Mouse (Mus musculus): ENCODE measurements around the gene Pnldc1.
"Not testable (repeated sequence)": the region's sequence is repeated elsewhere in the genome, so short reads cannot be mapped to it uniquely, and the experiment has no call there.

Gene Pnldc1

GRCm38 (mm10) chr17:12909361-12910280, at the start of gene Pnldc1:
Pnldc1 (minus strand) TSS chr17:12910230.
- DNase-seq (ENCODE audit: low read depth, low spot score), result peak; percentile 80

DNA sequence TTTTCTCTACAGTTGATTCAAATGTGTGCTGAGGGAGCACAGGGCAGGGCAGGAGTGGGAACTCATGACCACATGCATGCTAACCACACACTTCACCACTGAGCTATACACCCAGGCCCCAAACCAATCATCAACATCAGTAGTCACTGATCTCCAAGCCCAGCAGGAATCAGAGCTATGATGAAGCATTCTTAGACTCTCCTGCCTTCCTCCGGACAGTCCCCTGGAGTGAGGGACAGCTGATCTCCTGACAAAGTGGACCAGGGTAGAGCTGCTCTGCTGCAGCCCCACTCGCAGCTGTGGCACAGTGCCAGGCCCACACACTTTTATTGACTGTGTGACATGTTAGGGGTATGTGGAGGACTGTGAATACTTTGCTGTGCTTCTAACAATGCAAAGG, 49.3 kb upstream of the Pnldc1 start:
- DNase-seq (ENCODE audit: low read depth, low spot score), result not testable (repeated sequence)

GRCm38 (mm10) chr17:12956664-12957063, 46.6 kb upstream of the Pnldc1 start:
- DNase-seq (ENCODE audit: low read depth, low spot score), result no peak

DNA sequence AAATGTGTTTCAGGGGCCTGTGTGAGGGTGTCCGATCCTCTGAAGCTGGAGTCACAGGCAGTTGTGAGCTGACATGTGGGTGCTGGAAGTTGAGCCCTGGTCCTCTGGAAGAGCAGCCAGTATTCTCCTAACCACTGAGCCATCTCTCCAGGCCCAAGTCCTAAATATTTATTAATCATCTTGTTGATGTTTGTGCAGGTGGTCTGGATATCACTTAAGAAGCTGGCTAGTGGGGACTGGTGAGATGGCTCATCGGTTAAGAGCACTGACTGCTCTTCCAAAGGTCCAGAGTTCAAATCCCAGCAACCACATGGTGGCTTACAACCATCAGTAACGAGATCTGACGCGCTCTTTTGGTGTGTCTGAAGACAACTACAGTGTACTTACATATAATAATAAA, 39.6 kb upstream of the Pnldc1 start:
- no peak for DNase-seq (ENCODE audit: low read depth, low spot score)

GRCm38 (mm10) chr17:12942459-12943162, 32.6 kb upstream of the Pnldc1 start:
- no peak for DNase-seq (ENCODE audit: low read depth, low spot score)

- no peak for DNase-seq (ENCODE audit: low read depth, low spot score)
Measured at GRCm38 (mm10) chr17:12941543-12942260, 31.7 kb upstream of the Pnldc1 start.

- no peak for DNase-seq (ENCODE audit: low read depth, low spot score)
Measured at GRCm38 (mm10) chr17:12940151-12940805, 30.2 kb upstream of the Pnldc1 start, which contains the start of gene Acat3. Acat3 (minus strand) TSS chr17:12940600.

- not testable (repeated sequence) for DNase-seq (ENCODE audit: low read depth, low spot score)
Measured at GRCm38 (mm10) chr17:12939377-12940148, 29.5 kb upstream of the Pnldc1 start.

DNA sequence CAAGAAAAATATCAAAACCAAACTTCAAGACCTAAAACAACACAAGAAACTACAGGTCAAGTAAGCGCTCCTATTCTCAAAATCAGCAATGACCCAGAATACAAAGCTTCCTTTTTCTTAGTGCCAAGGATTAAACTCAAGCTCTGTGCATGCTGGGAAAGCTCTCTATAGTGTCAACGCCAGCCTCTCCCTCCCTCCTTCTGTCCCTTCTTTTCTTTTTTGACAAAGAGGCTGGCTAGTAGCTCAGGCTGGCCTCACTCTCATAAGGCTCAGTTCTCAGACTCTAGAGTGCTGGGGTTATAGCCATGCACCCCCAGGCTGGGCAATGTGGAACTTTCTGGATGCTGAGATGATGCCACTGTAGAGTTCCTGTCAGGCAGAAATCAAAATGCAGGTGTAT, 28.0 kb upstream of the Pnldc1 start:
- DNase-seq (ENCODE audit: low read depth, low spot score), result no peak

DNA sequence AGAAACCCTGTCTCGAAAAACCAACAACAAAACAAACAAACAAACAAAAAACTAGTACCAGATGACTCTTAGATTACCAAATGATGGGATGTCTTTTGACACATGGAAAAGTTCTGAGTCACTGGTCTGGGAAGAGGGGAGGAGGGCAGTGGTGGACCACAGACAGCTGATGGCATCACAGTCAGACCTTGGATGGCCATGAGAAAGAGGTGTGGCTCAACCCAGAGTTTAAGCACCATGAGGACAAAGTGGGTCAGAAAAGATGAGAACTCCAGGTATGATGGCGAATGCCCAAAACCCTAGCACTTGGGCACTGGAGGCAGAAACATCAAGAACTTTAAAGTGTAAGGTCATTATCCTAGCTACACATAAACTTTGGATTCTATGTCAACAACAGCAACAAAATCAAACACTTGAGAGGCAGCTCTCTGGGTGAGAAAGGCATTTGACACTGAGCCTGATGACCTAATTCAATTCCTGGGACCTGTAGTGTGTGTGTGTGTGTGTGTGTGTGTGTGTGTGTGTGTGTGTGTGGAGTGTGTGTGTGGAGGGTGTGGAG, 27.5 kb upstream of the Pnldc1 start:
- DNase-seq (ENCODE audit: low read depth, low spot score), result no peak

DNA sequence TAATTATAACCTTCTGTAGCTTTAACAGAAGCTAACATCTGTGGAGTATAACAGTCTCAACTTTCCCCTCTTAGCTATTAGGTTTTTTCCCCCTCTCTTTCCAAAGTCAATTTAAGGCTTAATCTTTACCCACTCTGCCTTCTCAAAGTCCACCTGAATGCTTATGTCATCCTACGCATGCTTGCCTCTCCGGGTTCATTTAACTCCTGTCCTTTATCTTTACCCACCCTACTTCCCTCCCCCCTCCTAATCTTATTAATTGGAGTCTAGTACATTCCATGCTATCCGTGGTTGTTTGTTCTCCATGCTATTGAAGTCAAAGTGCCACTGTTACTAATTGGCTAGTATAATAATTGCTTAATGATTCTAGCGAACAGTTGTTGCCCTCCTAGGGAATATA, 25.7 kb upstream of the Pnldc1 start:
- DNase-seq (ENCODE audit: low read depth, low spot score), result no peak

GRCm38 (mm10) chr17:12931576-12931975, 21.5 kb upstream of the Pnldc1 start:
- not testable (repeated sequence) for DNase-seq (ENCODE audit: low read depth, low spot score)

GRCm38 (mm10) chr17:12925703-12926180, 15.7 kb upstream of the Pnldc1 start:
- DNase-seq (ENCODE audit: low read depth, low spot score), result no peak

DNA sequence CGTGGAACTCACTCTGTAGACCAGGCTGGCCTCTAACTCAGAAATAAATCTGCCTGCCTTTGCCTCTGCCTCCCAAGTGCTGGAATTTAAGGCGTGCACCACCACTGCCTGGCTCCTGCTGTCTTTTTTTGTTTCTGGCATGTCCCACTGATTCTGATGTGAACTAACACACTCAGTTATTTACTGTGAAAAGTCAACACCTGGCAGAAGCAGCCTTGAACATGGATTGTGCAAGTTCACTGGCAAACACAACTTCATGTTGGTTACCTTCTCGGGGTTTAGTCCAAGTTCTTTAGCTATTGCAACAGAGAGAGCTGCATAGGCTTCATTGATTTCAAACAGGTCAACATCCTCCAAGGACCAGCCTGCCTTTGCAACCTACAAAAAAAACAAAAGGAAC, 15.0 kb upstream of the Pnldc1 start:
- no peak for DNase-seq (ENCODE audit: low read depth, low spot score)

DNA sequence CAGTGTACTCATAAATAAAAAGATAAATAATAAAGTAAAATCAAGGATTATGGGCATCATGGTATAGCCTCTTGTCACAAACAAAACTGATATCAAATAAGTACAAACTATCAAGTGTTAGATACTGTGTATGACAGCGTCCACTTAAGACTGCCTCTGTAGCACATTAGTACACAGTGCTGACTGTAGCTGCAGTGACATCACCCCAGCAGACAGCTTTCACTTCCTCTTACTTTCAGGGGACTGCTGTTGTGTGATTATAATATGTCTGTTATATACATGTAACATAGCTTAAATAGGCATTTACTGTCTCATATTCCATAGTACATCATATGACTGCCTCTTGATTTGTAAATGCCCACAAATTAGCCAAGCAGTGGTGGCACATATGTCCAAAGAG, 11.0 kb upstream of the Pnldc1 start:
- no peak for DNase-seq (ENCODE audit: low read depth, low spot score)

- peak; percentile 72 for DNase-seq (ENCODE audit: low read depth, low spot score)
Measured at GRCm38 (mm10) chr17:12916588-12917380, 6.8 kb upstream of the Pnldc1 start.

DNA sequence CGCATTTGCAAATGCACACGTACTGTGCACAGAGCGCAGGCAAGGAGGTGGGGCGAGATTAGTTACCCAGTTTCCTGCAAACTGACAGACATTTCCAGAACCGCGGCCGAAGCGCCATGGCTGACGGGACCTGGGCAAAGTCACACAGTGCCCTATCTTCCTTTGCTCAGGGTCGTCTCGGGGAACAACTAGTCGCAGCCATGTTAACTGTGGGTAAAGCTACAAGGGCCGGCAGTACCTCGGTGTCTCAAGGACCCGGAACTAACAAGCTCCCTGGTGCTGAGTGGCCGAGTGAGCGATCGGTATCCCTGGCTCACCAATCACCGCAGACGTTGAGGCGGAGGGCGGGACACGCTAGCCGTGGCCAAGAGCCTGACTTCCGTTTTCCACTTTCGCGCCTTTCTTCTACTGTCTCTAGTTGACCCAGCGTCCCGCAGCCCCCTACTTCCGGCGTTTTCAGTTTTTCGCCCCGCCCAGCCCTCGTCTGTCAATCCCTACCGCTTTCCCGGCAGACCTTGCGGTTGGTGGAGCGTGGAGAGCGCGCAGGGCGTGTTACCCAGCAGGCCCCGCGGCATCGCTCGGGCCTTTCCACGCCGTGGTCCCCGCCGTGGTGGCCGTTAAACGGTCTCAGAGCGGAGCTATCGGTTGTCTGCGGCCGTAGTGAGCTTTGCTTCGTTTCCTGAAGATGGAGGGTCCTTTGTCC, 6.0 kb upstream of the Pnldc1 start, which contains the start of gene Mrpl18:
Mrpl18 (minus strand) TSS at position 465 of the 703 bp plus-strand sequence.
- DNase-seq (ENCODE audit: low read depth, low spot score), result peak; percentile 99

DNA sequence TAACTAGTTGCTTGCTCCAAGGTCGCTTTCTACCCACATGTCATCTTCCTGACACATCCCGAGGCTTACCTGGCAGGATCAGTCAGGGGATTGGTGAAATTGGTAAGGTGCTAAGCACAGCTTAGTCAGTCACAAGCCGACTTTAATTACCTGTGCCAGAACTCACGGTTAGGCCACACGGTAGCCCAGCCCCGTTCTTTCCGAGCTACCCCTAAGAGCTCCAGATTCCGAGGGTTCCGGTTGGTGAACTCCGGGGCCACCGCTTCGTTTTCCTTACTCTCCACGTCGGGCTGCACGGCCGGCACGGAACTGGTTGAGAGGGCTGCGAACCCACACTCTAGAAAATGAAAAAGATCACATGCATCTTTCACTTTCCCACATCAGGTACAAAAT, 5.5 kb upstream of the Pnldc1 start, which contains the start of gene Tcp1:
Tcp1 (plus strand) TSS at position 214 of the 393 bp plus-strand sequence.
- DNase-seq (ENCODE audit: low read depth, low spot score), result peak; percentile 24

DNA sequence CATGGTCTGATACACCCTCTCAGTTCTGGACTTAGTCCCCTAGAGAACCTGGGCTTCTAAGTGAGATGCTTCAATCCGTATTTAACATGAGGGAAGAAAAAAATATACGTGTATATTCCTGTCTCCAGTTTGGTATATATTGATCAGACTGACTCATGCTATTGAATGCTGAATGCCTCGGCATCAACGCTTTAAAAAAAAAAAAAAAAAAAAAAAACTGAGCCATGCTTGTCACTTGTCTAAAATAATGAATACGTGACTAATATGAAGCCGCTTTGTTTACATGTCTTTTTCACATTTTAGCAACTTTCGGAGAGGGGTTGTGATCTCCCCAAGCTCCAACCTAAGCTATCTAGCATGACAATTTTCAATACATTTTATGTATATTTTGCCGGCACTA, 361 bp upstream of the Pnldc1 start:
- DNase-seq (ENCODE audit: low read depth, low spot score), result no peak

Data from ES-CJ7 (cell line).